Mouse (Mus musculus) olfactory bulb, adult 2 months (tissue): ENCODE results near the gene Rasgrp4. TPM values are rescaled to one million over a fixed set of nuclear protein-coding genes. Genes with fewer than 3 reads are reported as not detected.
"Not testable (repeated sequence)": the region's sequence is repeated elsewhere in the genome, so short reads cannot be mapped to it uniquely, and the experiment has no call there.

Experiments used
- H3K27ac ChIP-seq: fragments of 200-500 bp; 2 replicates; pipeline ENCODE4 v1.5.1; 2012; ENCODE audit warnings: low read depth, low read length; ENCODE audit not compliant: insufficient read depth
- H3K4me1 ChIP-seq: fragments of 200-500 bp; 2 replicates; pipeline ENCODE4 v1.6.1; 2012; ENCODE audit warnings: low read length; ENCODE audit not compliant: control insufficient read depth, insufficient read depth
- H3K4me3 ChIP-seq: fragments of 200-500 bp; 2 replicates; pipeline ENCODE4 v1.5.1; 2012; ENCODE audit warnings: mild to moderate bottlenecking, low read depth, low read length, moderate library complexity; ENCODE audit not compliant: insufficient read depth
- CTCF ChIP-seq: fragments of 200-500 bp; IDR thresholded peaks from 2 replicates; pipeline ENCODE4 v1.5.1; 2012; ENCODE audit warnings: low read depth, mild to moderate bottlenecking, low read length, moderate library complexity; ENCODE audit not compliant: insufficient read depth
- POLR2A ChIP-seq: fragments of 200-500 bp; IDR thresholded peaks from 2 replicates; pipeline ENCODE4 v1.6.1; 2012; ENCODE audit warnings: mild to moderate bottlenecking, low read depth, low read length, moderate library complexity; ENCODE audit not compliant: insufficient read depth
- WGBS: fragments of 180-500 bp; shearing (Covaris S2); methylation state at CpG from one replicate; pipeline ENCODE4 v1.1.7; 2018; 5-methylcytosine and 5-hydroxymethylcytosine counted together
- polyA plus RNA-seq: library from polyadenylated mRNA; stranded (reverse); fragments of >200 nt; gene quantifications from 2 replicates; pipeline ENCODE4 v1.2.4, GENCODE M21; 2012; ENCODE audit warnings: low replicate concordance; ENCODE audit not compliant: missing spikeins, insufficient read depth, insufficient read length

The Rasgrp4 gene
- polyA plus RNA-seq, 1 experiment = not detected

DNA sequence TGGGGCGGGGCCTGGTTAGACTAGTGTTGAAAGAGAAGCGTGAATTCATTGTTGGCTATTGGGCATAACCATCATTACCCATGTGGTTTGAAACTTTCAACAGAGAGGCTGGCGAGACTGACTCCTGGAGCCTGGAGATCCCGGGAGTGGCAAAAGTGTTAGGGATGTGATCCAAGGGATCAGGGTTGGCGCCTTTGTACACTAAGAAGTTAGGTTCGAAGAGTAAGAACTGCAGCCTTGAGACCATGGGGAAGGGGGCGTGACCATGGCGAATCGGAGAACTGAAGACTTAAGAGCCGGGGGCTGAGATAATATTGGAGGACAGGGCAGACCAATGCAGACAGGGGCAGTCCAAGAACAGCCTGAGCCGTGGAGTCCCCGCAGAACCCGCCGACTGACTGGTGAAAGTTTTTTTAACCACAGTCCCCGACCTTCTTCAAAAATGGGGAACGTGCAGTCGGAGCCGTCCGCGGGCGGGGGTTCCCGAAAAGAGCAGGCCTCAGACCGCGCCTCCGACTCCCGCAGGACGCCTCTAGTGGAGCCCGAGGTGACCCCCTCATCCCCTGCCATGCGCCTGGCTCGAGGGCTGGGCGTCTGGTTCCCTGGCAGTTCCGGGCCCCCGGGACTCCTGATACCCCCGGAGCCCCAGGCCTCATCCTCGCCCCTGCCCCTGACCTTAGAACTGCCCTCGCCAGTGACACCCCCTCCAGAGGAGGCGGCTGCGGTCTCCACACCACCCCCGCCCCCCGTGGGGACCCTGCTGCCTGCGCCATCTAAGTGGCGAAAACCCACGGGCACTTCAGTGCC is 36.3 kb downstream of the Rasgrp4 start:
- Histone ChIP-seq H3K4me3 (peak overlapping the region; percentile 90), H3K27ac (no peak overlapping the region), H3K4me1 (peaks cover 41% of the 10 kb centered on the region)
- no peak for TF ChIP-seq CTCF
- no peak for TF ChIP-seq POLR2A
- WGBS = 2% methylated on average over 43 of the region's 43 CpGs

GRCm38 (mm10) chr7:29171562-29172097 is 37.0 kb downstream of the Rasgrp4 start:
- TF ChIP-seq POLR2A (no peak), CTCF (no peak)
- 13% methylated on average over 34 of the region's 34 CpGs for WGBS
- Histone ChIP-seq H3K27ac (no peak overlapping the region), H3K4me1 (peaks cover 41% of the 10 kb centered on the region), H3K4me3 (no peak overlapping the region)

DNA sequence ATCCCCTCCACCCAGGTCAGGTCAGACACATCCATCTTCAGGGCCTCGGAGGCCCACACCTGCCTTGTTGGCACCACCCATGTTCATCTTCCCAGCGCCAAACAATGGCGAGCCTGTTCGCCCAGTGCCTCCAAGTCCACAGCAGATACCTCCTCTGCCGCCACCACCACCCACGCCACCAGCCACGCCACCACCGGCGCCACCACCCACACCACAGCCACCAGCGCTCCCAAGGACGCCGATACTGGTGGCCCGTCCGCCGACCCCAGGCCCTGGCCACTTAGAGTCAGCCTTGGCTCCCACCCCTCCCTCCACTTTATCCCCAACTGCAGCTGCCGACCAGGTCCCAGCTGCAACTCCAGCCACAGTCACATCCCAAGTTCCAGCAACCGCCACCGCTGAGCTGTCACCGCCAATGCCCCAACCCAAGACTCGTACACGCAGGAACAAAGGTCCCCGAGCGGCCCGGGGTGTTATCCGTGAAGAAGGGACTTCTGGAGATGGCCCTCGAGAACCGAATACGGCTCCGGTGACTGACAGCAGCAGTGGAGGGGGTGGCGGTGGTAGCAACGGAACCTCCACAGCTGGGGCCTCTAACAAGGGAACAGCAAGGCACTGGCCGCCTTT is 37.9 kb downstream of the Rasgrp4 start:
- WGBS = 64% methylated on average over 32 of the region's 32 CpGs
- TF ChIP-seq POLR2A (no peak), CTCF (no peak)
- Histone ChIP-seq H3K4me1 (peaks cover 41% of the 10 kb centered on the region), H3K4me3 (no peak overlapping the region), H3K27ac (no peak overlapping the region)

DNA sequence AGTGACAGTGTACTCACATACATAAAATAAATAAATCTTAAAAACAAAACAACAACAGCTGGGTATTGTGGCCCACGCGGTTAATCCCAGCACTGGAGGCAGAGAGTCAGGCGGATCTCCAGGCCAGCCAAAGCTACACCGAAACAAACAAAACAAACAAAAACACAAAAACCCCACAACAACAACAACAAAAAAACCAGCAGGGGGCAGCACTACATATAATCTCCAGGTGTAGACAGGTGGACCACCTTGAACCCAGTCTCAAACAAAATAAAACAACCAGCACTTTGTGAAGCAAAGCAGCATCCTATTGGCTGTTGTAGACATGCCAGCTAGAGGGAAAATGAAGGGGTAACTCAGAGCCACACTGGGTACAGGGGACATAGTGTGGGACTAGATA is 43.5 kb downstream of the Rasgrp4 start:
- Histone ChIP-seq H3K4me1 (peaks cover 8% of the 10 kb centered on the region), H3K4me3 (no peak overlapping the region), H3K27ac (no peak overlapping the region)
- TF ChIP-seq CTCF (no peak), POLR2A (no peak)
- WGBS = 82% methylated on average over 4 of the region's 4 CpGs

DNA sequence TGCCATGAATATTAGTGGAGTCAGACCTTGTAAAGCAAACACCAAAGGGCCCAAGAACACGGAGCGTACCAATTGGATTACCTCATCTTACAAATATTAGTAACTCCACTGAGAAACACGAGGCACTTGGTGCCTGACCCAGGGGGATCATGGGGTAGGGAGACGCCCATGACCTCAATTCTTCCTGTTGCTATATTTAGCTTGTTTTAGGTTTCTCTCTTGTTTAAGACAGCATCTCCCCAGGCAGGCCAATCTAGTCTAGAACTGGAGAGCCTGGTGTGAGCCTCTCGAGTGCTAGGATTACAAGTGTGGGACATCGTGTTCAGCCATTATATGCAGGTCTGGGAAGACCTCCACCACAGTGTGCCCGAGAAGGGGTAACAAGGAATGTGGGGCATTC is 44.7 kb downstream of the Rasgrp4 start:
- no peak for TF ChIP-seq CTCF
- TF ChIP-seq POLR2A = no peak
- 27% methylated on average over 7 of the region's 7 CpGs for WGBS
- H3K4me3 ChIP-seq = peak overlapping the region; percentile 32
- H3K27ac ChIP-seq = no peak overlapping the region
- H3K4me1 ChIP-seq = peaks cover 8% of the 10 kb centered on the region

DNA sequence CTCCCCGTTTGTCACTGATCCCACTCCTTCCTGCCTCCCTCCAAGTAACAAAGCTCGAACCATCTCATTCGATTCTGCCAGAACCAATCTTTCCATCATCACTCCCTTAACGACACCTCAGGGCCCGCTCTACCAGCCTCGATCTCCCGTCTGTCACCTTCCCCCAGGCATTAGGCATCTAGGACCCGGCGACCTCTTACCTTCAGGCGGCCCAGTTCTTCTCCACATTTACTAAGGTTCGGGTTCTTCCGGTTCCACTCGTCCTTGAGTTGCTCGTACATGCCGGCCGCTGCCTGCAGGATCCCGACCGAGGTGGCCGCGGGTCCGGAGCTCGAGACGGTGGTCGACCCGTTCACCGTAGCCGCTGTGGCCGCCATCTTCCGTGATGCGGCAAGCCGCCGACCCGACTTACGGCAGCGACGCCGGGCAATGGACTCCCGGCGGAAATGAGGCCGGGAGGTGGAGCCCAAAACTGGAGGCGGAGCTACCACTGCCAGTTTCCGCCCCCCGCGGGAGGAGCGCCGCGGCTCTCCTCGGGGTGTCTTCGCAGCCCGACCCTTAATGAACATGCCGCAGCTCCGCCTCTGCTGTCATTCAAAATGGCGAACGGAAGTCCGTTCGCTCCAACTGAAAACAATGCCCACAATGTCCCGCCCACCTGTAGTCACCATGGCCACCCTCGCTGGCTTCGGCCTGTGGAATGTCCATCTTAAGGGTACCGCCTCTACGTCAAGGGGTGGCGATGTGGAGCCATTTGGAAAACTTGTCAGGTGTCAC is 45.6 kb downstream of the Rasgrp4 start, which contains the start of gene Psmd8:
Gene Psmd8 (minus strand): TSS at position 625 of the 777 bp plus-strand sequence.
- H3K4me3 ChIP-seq = peak within 1 kb of the TSS; percentile 88
- WGBS = under 1% methylated on average over 62 of the region's 62 CpGs
- peaks cover 8% of the 10 kb centered on the region for H3K4me1 ChIP-seq
- H3K27ac ChIP-seq = peak within 1 kb of the TSS; percentile 60; the same call in 1 of the 2 replicates
- TF ChIP-seq POLR2A (peak; percentile 94), CTCF (no peak; the same call in 1 of the 2 replicates)

DNA sequence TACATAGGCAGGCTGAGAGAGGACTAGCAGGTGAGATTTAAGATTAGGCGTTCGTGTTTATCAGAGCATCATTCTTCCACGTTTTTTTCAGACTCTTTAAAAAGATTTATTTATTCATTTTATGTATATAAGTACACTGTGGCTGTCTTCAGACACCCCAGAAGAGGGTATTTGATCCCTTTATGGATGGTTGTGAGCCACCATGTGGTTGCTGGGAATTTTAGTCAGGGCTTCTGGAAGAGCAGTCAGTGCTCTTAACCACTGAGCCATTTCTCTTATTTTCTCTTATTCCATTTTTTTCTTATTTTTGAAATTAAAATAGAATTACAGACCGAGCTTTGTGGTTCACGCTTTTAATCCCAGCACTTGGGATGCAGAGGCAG is 46.2 kb downstream of the Rasgrp4 start:
- WGBS = 41% methylated on average over 5 of the region's 5 CpGs
- Histone ChIP-seq H3K4me1 (peaks cover 8% of the 10 kb centered on the region), H3K4me3 (peak overlapping the region; percentile 88), H3K27ac (peak overlapping the region; percentile 22; the same call in 1 of the 2 replicates)
- TF ChIP-seq CTCF (no peak), POLR2A (no peak)

- not testable (repeated sequence) for H3K4me3 ChIP-seq, H3K4me1 ChIP-seq, H3K27ac ChIP-seq
- 81% methylated on average over 4 of the region's 4 CpGs for WGBS
Measured at GRCm38 (mm10) chr7:29181323-29181722, 46.7 kb downstream of the Rasgrp4 start.

- H3K4me3 ChIP-seq, H3K4me1 ChIP-seq, H3K27ac ChIP-seq: not testable (repeated sequence)
- 100% methylated on average over 1 of the region's 1 CpGs for WGBS
Measured at GRCm38 (mm10) chr7:29194230-29194629, 59.6 kb downstream of the Rasgrp4 start.
